Mouse (Mus musculus) frontal cortex, postnatal 14 days (tissue): ENCODE measurements around the gene Gm3029.
"Not testable (repeated sequence)": the region's sequence is repeated elsewhere in the genome, so short reads cannot be mapped to it uniquely, and the experiment has no call there.

Experiments
- DNase-seq, 2 experiments: peaks; one replicate each; pipeline ENCODE4 v3.0.0; 2022; ENCODE audit warnings: low spot score in 2 of 2

Gene Gm3029

GRCm38 (mm10) chr14:3931456-3931855 lies at the start of gene Gm3029:
Gene Gm3029 (plus strand): TSS chr14:3931756.
- not testable (repeated sequence) for DNase-seq

GRCm38 (mm10) chr14:3883872-3884271 lies 47.7 kb upstream of the Gm3029 start, which contains the start of gene Gm2916:
Gene Gm2916 (plus strand): TSS chr14:3884172.
- not testable (repeated sequence) for DNase-seq

- not testable (repeated sequence) for DNase-seq
Measured at GRCm38 (mm10) chr14:3963247-3963646, 31.7 kb downstream of the Gm3029 start, which contains the start of gene Gm3095. Gene Gm3095 (plus strand): TSS chr14:3963547.
